Mouse (Mus musculus) CH12.LX (cell line): ENCODE data around the gene Ppp2r2d. TPM values are rescaled to one million over a fixed set of nuclear protein-coding genes. Genes with fewer than 3 reads are reported as not detected.

ENCODE experiments used
- DNase-seq: peaks from one replicate; pipeline ENCODE4 v3.0.0-alpha.2; 2013; ENCODE audit errors: extremely low read depth
- H3K27ac ChIP-seq: 2 replicates; pipeline ENCODE4 v1.5.1; 2012; ENCODE audit warnings: low read depth, mild to moderate bottlenecking, control low read depth, moderate library complexity; ENCODE audit not compliant: insufficient read depth
- H3K27me3 ChIP-seq: replicated peaks from 2 replicates; pipeline ENCODE3; 2012; ENCODE audit warnings: inconsistent platforms
- H3K36me3 ChIP-seq, 2 experiments: replicated peaks in 1 of 2; 2 replicates each; pipeline versions ENCODE3 to v1.6.1; 2012; ENCODE audit warnings: inconsistent platforms in 1 of 2, low read length in 1 of 2, mild to moderate bottlenecking in 1 of 2, mixed read lengths in 1 of 2, moderate library complexity in 1 of 2; ENCODE audit not compliant: control insufficient read depth in 1 of 2, insufficient read depth in 1 of 2
- H3K4me1 ChIP-seq, 2 experiments: 2 replicates each; pipeline ENCODE4 v1.6.1; 2012; ENCODE audit warnings: inconsistent platforms in 1 of 2, moderate library complexity in 1 of 2; ENCODE audit not compliant: insufficient read depth in 2 of 2, control insufficient read depth in 1 of 2
- H3K4me2 ChIP-seq: 2 replicates; pipeline ENCODE4 v1.6.1; 2012; ENCODE audit warnings: low read depth, mild to moderate bottlenecking, control low read depth; ENCODE audit not compliant: poor library complexity, insufficient read depth, severe bottlenecking
- H3K4me3 ChIP-seq, 3 experiments: fragments of 150-350 bp in 1 of 3; sonication (generic) in 1 of 3; replicated peaks in 1 of 3; 2 replicates each; pipeline versions ENCODE3 to v1.5.1; 2011 to 2012; ENCODE audit warnings: low read depth in 2 of 3, low read length in 2 of 3, mild to moderate bottlenecking in 2 of 3, moderate library complexity in 2 of 3, control low read depth in 1 of 3, improper control_type of control experiment in 1 of 3, inconsistent platforms in 1 of 3, mixed read lengths in 1 of 3; ENCODE audit not compliant: poor library complexity in 1 of 3
- H3K79me2 ChIP-seq: replicated peaks from 2 replicates; pipeline ENCODE4 v1.6.1; 2012; ENCODE audit warnings: mild to moderate bottlenecking, moderate library complexity; ENCODE audit not compliant: control insufficient read depth, poor library complexity, insufficient read depth, severe bottlenecking; ENCODE audit errors: extremely low read depth
- H3K9ac ChIP-seq: 2 replicates; pipeline ENCODE4 v1.6.1; 2012; ENCODE audit warnings: low read depth, mild to moderate bottlenecking, control low read depth, moderate library complexity; ENCODE audit not compliant: insufficient read depth
- H3K9me3 ChIP-seq: replicated peaks from 2 replicates; pipeline ENCODE3; 2012; ENCODE audit warnings: low read length, inconsistent platforms, mixed read lengths
- BHLHE40 ChIP-seq: IDR thresholded peaks from 2 replicates; pipeline ENCODE4 v1.6.1; 2011; ENCODE audit warnings: mild to moderate bottlenecking, low read depth, low read length, improper control_type of control experiment
- CHD1 ChIP-seq: IDR thresholded peaks from 2 replicates; pipeline ENCODE4 v1.6.1; 2012; ENCODE audit warnings: low read depth, low read length, improper control_type of control experiment, inconsistent platforms
- E2F4 ChIP-seq: IDR thresholded peaks from 2 replicates; pipeline ENCODE4 v1.6.1; 2011; ENCODE audit warnings: low read depth, low read length, improper control_type of control experiment; ENCODE audit not compliant: insufficient replicate concordance
- HCFC1 ChIP-seq: IDR thresholded peaks from 2 replicates; pipeline ENCODE4 v1.6.1; 2012; ENCODE audit warnings: low read depth, mild to moderate bottlenecking, inconsistent platforms, low read length, improper control_type of control experiment
- JUND ChIP-seq: conservative IDR thresholded peaks from 2 replicates; pipeline ENCODE4 v1.6.1; 2011; ENCODE audit warnings: low read depth, low read length, improper control_type of control experiment
- KAT2A ChIP-seq: IDR thresholded peaks from 2 replicates; pipeline ENCODE4 v1.6.1; 2012; ENCODE audit warnings: low read length, improper control_type of control experiment, inconsistent platforms; ENCODE audit not compliant: insufficient replicate concordance
- MAFK ChIP-seq: IDR thresholded peaks from 2 replicates; pipeline ENCODE4 v1.6.1; 2011; ENCODE audit warnings: low read length, improper control_type of control experiment; ENCODE audit not compliant: insufficient replicate concordance
- MEF2A ChIP-seq: IDR thresholded peaks from 2 replicates; pipeline ENCODE4 v1.6.1; 2014; ENCODE audit warnings: low read depth, mild to moderate bottlenecking, inconsistent platforms, low read length, improper control_type of control experiment, borderline replicate concordance
- MXI1 ChIP-seq: IDR thresholded peaks from 2 replicates; pipeline ENCODE4 v1.6.1; 2011; ENCODE audit warnings: mild to moderate bottlenecking, low read depth, low read length, improper control_type of control experiment
- NRF1 ChIP-seq: IDR thresholded peaks from 2 replicates; pipeline ENCODE4 v1.6.1; 2014; ENCODE audit warnings: low read depth, mild to moderate bottlenecking, inconsistent platforms, low read length, improper control_type of control experiment, moderate library complexity
- POLR2A ChIP-seq: IDR thresholded peaks from 2 replicates; pipeline ENCODE4 v1.6.1; 2011; ENCODE audit warnings: low read depth, mild to moderate bottlenecking, improper control_type of control experiment, low read length
- POLR2AphosphoS2 ChIP-seq: IDR thresholded peaks from 2 replicates; pipeline ENCODE4 v1.6.1; 2011; ENCODE audit warnings: low read depth, low read length, improper control_type of control experiment
- RAD21 ChIP-seq: IDR thresholded peaks from 2 replicates; pipeline ENCODE4 v1.6.1; 2011; ENCODE audit warnings: low read depth, mild to moderate bottlenecking, low read length, improper control_type of control experiment, moderate library complexity
- RCOR1 ChIP-seq: conservative IDR thresholded peaks from 2 replicates; pipeline ENCODE4 v1.6.1; 2012; ENCODE audit warnings: low read depth, mild to moderate bottlenecking, inconsistent platforms, low read length, improper control_type of control experiment
- SMC3 ChIP-seq: IDR thresholded peaks from 2 replicates; pipeline ENCODE4 v1.6.1; 2011; ENCODE audit warnings: low read depth, low read length, improper control_type of control experiment
- TBP ChIP-seq: conservative IDR thresholded peaks from 2 replicates; pipeline ENCODE4 v1.6.1; 2011; ENCODE audit warnings: low read depth, low read length, improper control_type of control experiment
- TCF12 ChIP-seq: IDR thresholded peaks from 2 replicates; pipeline ENCODE4 v1.6.1; 2014; ENCODE audit warnings: low read depth, mild to moderate bottlenecking, inconsistent platforms, low read length, improper control_type of control experiment
- UBTF ChIP-seq: IDR thresholded peaks from 2 replicates; pipeline ENCODE4 v1.6.1; 2012; ENCODE audit warnings: low read depth, mild to moderate bottlenecking, inconsistent platforms, low read length, improper control_type of control experiment, moderate library complexity
- USF2 ChIP-seq: conservative IDR thresholded peaks from 2 replicates; pipeline ENCODE4 v1.6.1; 2011; ENCODE audit warnings: low read depth, low read length, improper control_type of control experiment
- ZKSCAN1 ChIP-seq: IDR thresholded peaks from 2 replicates; pipeline ENCODE4 v1.6.1; 2012; ENCODE audit warnings: low read depth, inconsistent platforms, low read length, improper control_type of control experiment, borderline replicate concordance
- ZNF384 ChIP-seq: IDR thresholded peaks from 2 replicates; pipeline ENCODE4 v1.6.1; 2012; ENCODE audit warnings: low read depth, low read length, improper control_type of control experiment, inconsistent platforms
- dilution Hi-C: fragments of 300-500 bp; cut with MboI; formaldehyde crosslinking; loops from 2 replicates; pipeline ENCODE4 v1.14.3; 2020; ENCODE audit warnings: low sequenced_read_pairs; ENCODE audit not compliant: extremely low pct_unique_long_range_greater_than_20kb, extremely low pct_ligation_motif_present
- in situ Hi-C: fragments of 300-500 bp; cut with MboI; formaldehyde crosslinking; loops from 3 replicates; pipeline ENCODE4 v1.14.3; 2019; ENCODE audit warnings: low sequenced_read_pairs, low pct_ligation_motif_present, low pct_unique_long_range_greater_than_20kb, mixed read lengths
- polyA plus RNA-seq: library from polyadenylated mRNA; unstranded; fragments of >175 nt; gene quantifications from 2 replicates; pipeline ENCODE4 v1.2.1, GENCODE M21; 2012; ENCODE audit warnings: low read depth; ENCODE audit not compliant: insufficient read length
- total RNA-seq, 2 experiments: library from RNA; depleted of rRNA; stranded (reverse); fragments of 300-350 nt in 1 of 2; fragments of >200 nt in 1 of 2; gene quantifications; 2 replicates each; pipeline ENCODE4 v1.2.3; 2012 to 2014

Gene Ppp2r2d
- total and polyA plus RNA-seq, 3 experiments, result 24.3 to 54.1 (median 46.0) TPM

- peaks cover 8% of the 10 kb centered on the region for H3K79me2 ChIP-seq
- H3K27me3 ChIP-seq, result no peaks in the 10 kb centered on the region
- no peak overlapping the region for H3K9ac ChIP-seq
- H3K4me1 ChIP-seq, result no peaks in the 10 kb centered on the region
- DNase-seq, result no peak
- peaks cover 19 to 72% of the 10 kb centered on the region in 2 experiments for H3K36me3 ChIP-seq
- no peaks in the 10 kb centered on the region for H3K9me3 ChIP-seq
- in situ Hi-C loops, result no loop called here
- TF ChIP-seq MEF2A, result no peak
- TF ChIP-seq UBTF, result no peak
- TF ChIP-seq KAT2A, result no peak
- no peak for TF ChIP-seq TBP
- no peak for TF ChIP-seq POLR2A
- TF ChIP-seq E2F4, result no peak
- no peak for TF ChIP-seq SMC3
- no peak for TF ChIP-seq POLR2AphosphoS2
- no peak for TF ChIP-seq ZKSCAN1
- no peak for TF ChIP-seq ZNF384
- no peak for TF ChIP-seq CHD1
- no peak for TF ChIP-seq NRF1
- no peak for TF ChIP-seq RCOR1
- TF ChIP-seq JUND, result no peak
- TF ChIP-seq HCFC1, result no peak
- no peak overlapping the region for H3K4me3 ChIP-seq
- H3K4me2 ChIP-seq, result no peak overlapping the region
- H3K27ac ChIP-seq, result no peak overlapping the region
- dilution Hi-C loops, result no loop called here
Measured at GRCm38 (mm10) chr7:138864776-138865175, 18.9 kb downstream of the Ppp2r2d start.

- no peaks in the 10 kb centered on the region for H3K4me1 ChIP-seq
- dilution Hi-C loops (no loop called here), in situ Hi-C loops (no loop called here)
- no peak overlapping the region for H3K9ac ChIP-seq
- H3K9me3 ChIP-seq, result no peaks in the 10 kb centered on the region
- H3K27me3 ChIP-seq, result no peaks in the 10 kb centered on the region
- no peak for TF ChIP-seq E2F4
- no peak for TF ChIP-seq RAD21
- TF ChIP-seq BHLHE40, result no peak
- TF ChIP-seq HCFC1, result no peak
- TF ChIP-seq KAT2A, result no peak
- no peak for TF ChIP-seq TCF12
- TF ChIP-seq MAFK, result no peak
- TF ChIP-seq POLR2AphosphoS2, result no peak
- no peak for TF ChIP-seq MXI1
- TF ChIP-seq MEF2A, result no peak
- TF ChIP-seq ZKSCAN1, result no peak
- TF ChIP-seq USF2, result no peak
- no peak overlapping the region for H3K4me2 ChIP-seq
- no peak overlapping the region for H3K4me3 ChIP-seq
- peaks cover 4% of the 10 kb centered on the region for H3K79me2 ChIP-seq
- H3K27ac ChIP-seq, result no peak overlapping the region
- no peak for DNase-seq
- peaks cover 32 to 80% of the 10 kb centered on the region in 2 experiments for H3K36me3 ChIP-seq
Measured at GRCm38 (mm10) chr7:138867286-138867685, 21.4 kb downstream of the Ppp2r2d start.
